Mouse (Mus musculus) liver, adult 10 weeks (tissue): ENCODE data around the gene Stag1. TPM values are rescaled to one million over a fixed set of nuclear protein-coding genes. Genes with fewer than 3 reads are reported as not detected.

Experiments used
- polyA plus RNA-seq: library from polyadenylated mRNA; stranded (reverse); fragments of 350-450 nt; fragmentation: Illumina TruSeq; extraction: RNeasy Lipid Tissue Mini Kit (QIAGEN cat#74804); gene quantifications from one replicate; pipeline ENCODE4 v1.2.3, GENCODE M21; 2014; ENCODE audit warnings: low read depth, low replicate concordance

The Stag1 gene
- 22.1 TPM for polyA plus RNA-seq

GRCm38 (mm10) chr9:100597546-100597945 lies at the start of gene Stag1:
TSS of gene Stag1 (plus strand) at chr9:100597798.

GRCm38 (mm10) chr9:100570626-100571233 lies 26.9 kb upstream of the Stag1 start, which contains the start of gene Slc35g2:
TSS of gene Slc35g2 (minus strand) at chr9:100571090.

Other genes with a start within 250 kb of the Stag1 start
- not detected for gene Il20rb, start 111.0 kb upstream of the Stag1 start, polyA plus RNA-seq
- 79.9 TPM for gene Nck1, start 51.7 kb upstream of the Stag1 start, polyA plus RNA-seq
- 1.5 TPM for gene Slc35g2, start 26.7 kb upstream of the Stag1 start, polyA plus RNA-seq